Mouse (Mus musculus): Measurements from ENCODE around the gene Omp. TPM values are rescaled to one million over a fixed set of nuclear protein-coding genes. Genes with fewer than 3 reads are reported as not detected.
A peak's percentile ranks its signal among the peaks of the same experiment; 100 is the strongest.

Omp gene
- polyA plus RNA-seq, 1 experiment from 2014 or later, result 0.25 TPM

GRCm38 (mm10) chr7:98137995-98138394 is 7.3 kb downstream of the Omp start:
- no peak overlapping the region for H3K9ac ChIP-seq (ENCODE audit: low read length)
- H3K27me3 ChIP-seq (ENCODE audit: control insufficient read depth, insufficient read depth, low read depth, low read length), result no peaks in the 10 kb centered on the region
- no peak for ATAC-seq (ENCODE audit: low read depth)
- WGBS, result 20% methylated on average over 2 of the region's 2 CpGs
- H3K9me3 ChIP-seq (ENCODE audit: control insufficient read depth, low read length), result no peaks in the 10 kb centered on the region
- no peak overlapping the region for H3K4me2 ChIP-seq (ENCODE audit: low read depth, low read length)
- H3K4me1 ChIP-seq (replicated peaks; ENCODE audit: control insufficient read depth, insufficient read depth, low read length), result no peaks in the 10 kb centered on the region
- no peaks in the 10 kb centered on the region for H3K36me3 ChIP-seq (ENCODE audit: control insufficient read depth, insufficient read depth, low read length)
- H3K27ac ChIP-seq (ENCODE audit: low read length), result no peak overlapping the region
- H3K4me3 ChIP-seq (ENCODE audit: low read length), result no peak overlapping the region

GRCm38 (mm10) chr7:98137583-98137982 is 7.7 kb downstream of the Omp start:
- no peak for ATAC-seq (ENCODE audit: low read depth)
- no peak overlapping the region for H3K4me3 ChIP-seq (ENCODE audit: low read length)
- H3K27me3 ChIP-seq (ENCODE audit: control insufficient read depth, insufficient read depth, low read depth, low read length), result no peaks in the 10 kb centered on the region
- H3K9me3 ChIP-seq (ENCODE audit: control insufficient read depth, low read length), result no peaks in the 10 kb centered on the region
- H3K27ac ChIP-seq (ENCODE audit: low read length), result no peak overlapping the region
- H3K9ac ChIP-seq (ENCODE audit: low read length), result no peak overlapping the region
- H3K4me1 ChIP-seq (replicated peaks; ENCODE audit: control insufficient read depth, insufficient read depth, low read length), result no peaks in the 10 kb centered on the region
- 40% methylated on average over 3 of the region's 3 CpGs for WGBS
- no peak overlapping the region for H3K4me2 ChIP-seq (ENCODE audit: low read depth, low read length)
- H3K36me3 ChIP-seq (ENCODE audit: control insufficient read depth, insufficient read depth, low read length), result no peaks in the 10 kb centered on the region

DNA sequence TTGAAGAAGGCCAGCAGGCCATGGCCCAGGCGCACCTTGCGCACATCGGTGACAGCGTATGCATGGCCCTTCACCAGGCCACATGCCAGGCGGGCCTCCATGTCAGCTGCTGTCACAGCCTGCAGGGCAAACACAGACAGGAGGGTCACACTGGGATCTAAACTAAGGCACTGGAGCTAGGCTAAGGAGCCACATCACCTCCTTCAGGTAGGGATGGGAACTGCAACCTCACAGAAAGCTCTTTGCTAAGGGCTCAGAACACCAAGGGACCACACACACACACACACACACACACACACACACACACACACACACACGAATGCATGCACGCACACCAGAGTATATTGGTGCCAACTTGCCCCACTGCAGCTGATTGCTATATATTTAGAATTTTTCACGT is 13.6 kb downstream of the Omp start:
- no peaks in the 10 kb centered on the region for H3K9me3 ChIP-seq (ENCODE audit: control insufficient read depth, low read length)
- H3K27me3 ChIP-seq (ENCODE audit: control insufficient read depth, insufficient read depth, low read depth, low read length), result no peaks in the 10 kb centered on the region
- no peak overlapping the region for H3K4me2 ChIP-seq (ENCODE audit: low read depth, low read length)
- H3K4me3 ChIP-seq (ENCODE audit: low read length), result no peak overlapping the region
- no peak for ATAC-seq (ENCODE audit: low read depth)
- H3K9ac ChIP-seq (ENCODE audit: low read length), result no peak overlapping the region
- H3K36me3 ChIP-seq (ENCODE audit: control insufficient read depth, insufficient read depth, low read length), result no peaks in the 10 kb centered on the region
- 89% methylated on average over 8 of the region's 8 CpGs for WGBS
- no peak overlapping the region for H3K27ac ChIP-seq (ENCODE audit: low read length)
- no peaks in the 10 kb centered on the region for H3K4me1 ChIP-seq (replicated peaks; ENCODE audit: control insufficient read depth, insufficient read depth, low read length)

GRCm38 (mm10) chr7:98125473-98125872 is 19.8 kb downstream of the Omp start:
- WGBS, result 28% methylated on average over 5 of the region's 5 CpGs
- Histone ChIP-seq H3K27me3 (ENCODE audit: control insufficient read depth, insufficient read depth, low read depth, low read length) (no peaks in the 10 kb centered on the region), H3K27ac (ENCODE audit: low read length) (no peak overlapping the region), H3K9me3 (ENCODE audit: control insufficient read depth, low read length) (no peaks in the 10 kb centered on the region), H3K4me1 (replicated peaks; ENCODE audit: control insufficient read depth, insufficient read depth, low read length) (no peaks in the 10 kb centered on the region), H3K4me2 (ENCODE audit: low read depth, low read length) (no peak overlapping the region), H3K36me3 (ENCODE audit: control insufficient read depth, insufficient read depth, low read length) (no peaks in the 10 kb centered on the region), H3K9ac (ENCODE audit: low read length) (no peak overlapping the region), H3K4me3 (ENCODE audit: low read length) (no peak overlapping the region)
- ATAC-seq (ENCODE audit: low read depth), result no peak

GRCm38 (mm10) chr7:98124701-98125100 is 20.6 kb downstream of the Omp start:
- Histone ChIP-seq H3K9me3 (ENCODE audit: control insufficient read depth, low read length) (no peaks in the 10 kb centered on the region), H3K36me3 (ENCODE audit: control insufficient read depth, insufficient read depth, low read length) (no peaks in the 10 kb centered on the region), H3K4me2 (ENCODE audit: low read depth, low read length) (no peak overlapping the region), H3K4me3 (ENCODE audit: low read length) (no peak overlapping the region), H3K9ac (ENCODE audit: low read length) (no peak overlapping the region; the same call in 1 of the 2 replicates), H3K27me3 (ENCODE audit: control insufficient read depth, insufficient read depth, low read depth, low read length) (no peaks in the 10 kb centered on the region), H3K4me1 (replicated peaks; ENCODE audit: control insufficient read depth, insufficient read depth, low read length) (no peaks in the 10 kb centered on the region; the same call in 1 of the 2 replicates), H3K27ac (ENCODE audit: low read length) (no peak overlapping the region)
- no peak for ATAC-seq (ENCODE audit: low read depth)
- 28% methylated on average over 5 of the region's 5 CpGs for WGBS

DNA sequence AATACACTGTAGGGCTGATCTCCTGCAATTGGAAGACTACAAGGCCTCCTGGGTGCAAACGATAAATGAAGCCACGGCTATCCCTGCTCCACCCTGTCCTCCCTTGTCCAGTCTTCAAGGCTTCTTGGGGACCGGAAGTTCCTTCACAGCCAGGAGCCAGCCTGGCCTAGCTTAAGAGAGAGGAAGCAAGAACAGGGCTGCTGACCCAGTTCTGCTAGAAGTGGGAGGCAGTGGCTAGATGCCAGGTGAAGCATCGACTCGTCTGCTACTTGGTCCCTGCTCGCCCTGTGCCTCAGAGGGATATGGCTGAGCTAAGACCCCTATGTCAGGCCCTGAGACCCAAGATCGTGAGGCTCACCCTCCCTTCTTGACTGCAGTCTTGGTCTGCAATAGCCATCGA is 23.6 kb downstream of the Omp start:
- Histone ChIP-seq H3K4me3 (ENCODE audit: low read length) (no peak overlapping the region), H3K27ac (ENCODE audit: low read length) (no peak overlapping the region), H3K4me1 (replicated peaks; ENCODE audit: control insufficient read depth, insufficient read depth, low read length) (peaks cover 3% of the 10 kb centered on the region), H3K9ac (ENCODE audit: low read length) (no peak overlapping the region), H3K36me3 (ENCODE audit: control insufficient read depth, insufficient read depth, low read length) (no peaks in the 10 kb centered on the region), H3K4me2 (ENCODE audit: low read depth, low read length) (no peak overlapping the region), H3K27me3 (ENCODE audit: control insufficient read depth, insufficient read depth, low read depth, low read length) (no peaks in the 10 kb centered on the region), H3K9me3 (ENCODE audit: control insufficient read depth, low read length) (no peaks in the 10 kb centered on the region)
- ATAC-seq (ENCODE audit: low read depth), result no peak
- WGBS, result 54% methylated on average over 8 of the region's 8 CpGs

GRCm38 (mm10) chr7:98121241-98121640 is 24.1 kb downstream of the Omp start:
- Histone ChIP-seq H3K9ac (ENCODE audit: low read length) (no peak overlapping the region), H3K36me3 (ENCODE audit: control insufficient read depth, insufficient read depth, low read length) (no peaks in the 10 kb centered on the region), H3K4me3 (ENCODE audit: low read length) (no peak overlapping the region), H3K4me1 (replicated peaks; ENCODE audit: control insufficient read depth, insufficient read depth, low read length) (peaks cover 3% of the 10 kb centered on the region), H3K9me3 (ENCODE audit: control insufficient read depth, low read length) (no peaks in the 10 kb centered on the region), H3K4me2 (ENCODE audit: low read depth, low read length) (no peak overlapping the region), H3K27ac (ENCODE audit: low read length) (no peak overlapping the region), H3K27me3 (ENCODE audit: control insufficient read depth, insufficient read depth, low read depth, low read length) (no peaks in the 10 kb centered on the region)
- WGBS, result 55% methylated on average over 3 of the region's 3 CpGs
- no peak for ATAC-seq (ENCODE audit: low read depth)

DNA sequence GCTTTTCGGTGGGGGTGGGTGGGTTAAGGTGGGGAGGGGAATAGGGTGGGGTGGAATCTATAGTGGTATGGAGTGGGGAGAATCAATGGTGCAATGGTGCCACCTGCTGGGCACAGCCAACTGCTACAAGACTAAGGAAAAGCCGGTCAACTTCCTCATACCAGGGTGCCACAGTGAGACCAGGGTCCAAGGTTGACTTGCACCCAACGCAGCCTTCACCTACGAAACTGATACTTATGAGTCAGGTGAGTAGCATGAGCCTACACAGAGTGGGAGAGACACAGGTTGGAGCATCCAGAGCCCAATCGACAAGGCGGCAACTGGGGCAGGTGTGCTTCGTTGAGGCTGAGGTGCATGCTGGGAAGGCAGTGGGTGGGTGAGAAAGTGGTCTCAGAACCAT is 25.0 kb downstream of the Omp start:
- H3K9ac ChIP-seq (ENCODE audit: low read length), result peak overlapping the region; percentile 42
- peaks cover 3% of the 10 kb centered on the region for H3K4me1 ChIP-seq (replicated peaks; ENCODE audit: control insufficient read depth, insufficient read depth, low read length)
- H3K9me3 ChIP-seq (ENCODE audit: control insufficient read depth, low read length), result no peaks in the 10 kb centered on the region
- no peak overlapping the region for H3K27ac ChIP-seq (ENCODE audit: low read length)
- peak overlapping the region; percentile 54 for H3K4me2 ChIP-seq (ENCODE audit: low read depth, low read length)
- no peaks in the 10 kb centered on the region for H3K27me3 ChIP-seq (ENCODE audit: control insufficient read depth, insufficient read depth, low read depth, low read length)
- H3K4me3 ChIP-seq (ENCODE audit: low read length), result peak overlapping the region; percentile 19
- WGBS, result 3% methylated on average over 7 of the region's 7 CpGs
- no peaks in the 10 kb centered on the region for H3K36me3 ChIP-seq (ENCODE audit: control insufficient read depth, insufficient read depth, low read length)
- peak; percentile 69 for ATAC-seq (ENCODE audit: low read depth)

DNA sequence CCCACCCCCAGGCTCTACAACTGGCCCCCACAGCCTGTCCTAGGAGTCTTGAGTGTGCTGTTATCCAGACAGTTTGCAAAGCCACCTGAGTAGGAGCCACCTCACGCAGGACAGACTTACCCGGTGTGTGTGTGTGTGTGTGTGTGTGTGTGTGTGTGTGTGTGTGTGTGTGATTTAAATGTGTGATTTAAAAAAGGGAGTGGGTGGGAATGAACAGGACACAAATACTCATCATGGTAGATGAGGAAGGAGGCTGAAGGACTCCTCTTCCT is 25.4 kb downstream of the Omp start:
- Histone ChIP-seq H3K27ac (ENCODE audit: low read length) (no peak overlapping the region), H3K9me3 (ENCODE audit: control insufficient read depth, low read length) (no peaks in the 10 kb centered on the region), H3K4me2 (ENCODE audit: low read depth, low read length) (no peak overlapping the region), H3K4me1 (replicated peaks; ENCODE audit: control insufficient read depth, insufficient read depth, low read length) (peaks cover 3% of the 10 kb centered on the region), H3K27me3 (ENCODE audit: control insufficient read depth, insufficient read depth, low read depth, low read length) (no peaks in the 10 kb centered on the region), H3K9ac (ENCODE audit: low read length) (no peak overlapping the region), H3K36me3 (ENCODE audit: control insufficient read depth, insufficient read depth, low read length) (no peaks in the 10 kb centered on the region), H3K4me3 (ENCODE audit: low read length) (no peak overlapping the region)
- no peak for ATAC-seq (ENCODE audit: low read depth)
- 74% methylated on average over 2 of the region's 2 CpGs for WGBS

DNA sequence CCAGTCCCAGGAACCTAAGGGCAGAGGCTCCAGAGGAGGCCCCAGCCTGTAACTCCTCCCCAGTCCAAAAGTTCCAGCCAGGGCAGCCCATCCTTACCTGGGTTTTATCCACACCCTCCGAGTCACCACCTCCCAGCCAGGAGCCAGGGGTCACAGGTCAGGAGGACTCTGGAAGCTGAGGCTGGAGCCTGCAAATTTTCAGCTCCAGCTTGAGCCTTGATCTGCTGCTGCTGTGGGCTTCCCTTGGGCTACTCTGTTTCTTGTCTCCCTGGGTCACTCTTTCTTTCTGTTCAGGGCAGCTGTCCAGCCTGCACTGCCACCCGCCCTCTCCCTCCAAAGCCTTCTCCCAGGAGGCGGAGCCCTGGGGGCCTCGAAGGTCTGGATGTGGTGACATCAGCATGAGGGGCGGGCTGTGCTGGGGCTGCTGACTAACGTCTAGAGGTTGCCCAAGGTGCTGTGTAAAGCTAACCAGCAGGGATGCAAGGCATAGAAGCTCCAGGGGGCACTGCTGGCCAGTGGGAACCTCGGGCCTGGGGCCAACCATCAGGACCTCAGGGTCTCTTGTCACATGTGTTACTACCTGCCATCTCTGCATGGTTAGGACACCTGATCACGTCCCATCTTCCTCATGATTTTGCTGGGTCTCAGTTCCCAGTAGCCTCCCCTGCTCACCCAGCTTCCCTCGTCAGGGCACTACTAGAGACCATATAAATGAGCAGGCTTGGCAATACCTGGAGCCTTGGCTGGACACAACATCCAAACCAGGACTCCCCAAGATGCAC is 25.9 kb downstream of the Omp start, which contains the start of gene Myo7a:
Gene Myo7a, minus strand, starts transcription at position 346 of the 782 bp plus-strand sequence.
- no peaks in the 10 kb centered on the region for H3K27me3 ChIP-seq (ENCODE audit: control insufficient read depth, insufficient read depth, low read depth, low read length)
- peak within 1 kb of the TSS; percentile 19 for H3K4me3 ChIP-seq (ENCODE audit: low read length)
- H3K4me1 ChIP-seq (replicated peaks; ENCODE audit: control insufficient read depth, insufficient read depth, low read length), result peaks cover 3% of the 10 kb centered on the region
- peak within 1 kb of the TSS; percentile 42 for H3K9ac ChIP-seq (ENCODE audit: low read length)
- peak within 1 kb of the TSS; percentile 54 for H3K4me2 ChIP-seq (ENCODE audit: low read depth, low read length)
- H3K36me3 ChIP-seq (ENCODE audit: control insufficient read depth, insufficient read depth, low read length), result no peaks in the 10 kb centered on the region
- H3K27ac ChIP-seq (ENCODE audit: low read length), result no peak within 1 kb of the TSS
- no peaks in the 10 kb centered on the region for H3K9me3 ChIP-seq (ENCODE audit: control insufficient read depth, low read length)
- WGBS, result 31% methylated on average over 9 of the region's 9 CpGs
- ATAC-seq (ENCODE audit: low read depth), result peak; percentile 20; the same call in 1 of the 2 replicates

All from lung, embryonic 16.5 days (tissue).